Mouse (Mus musculus): ENCODE results near the gene Dctd.

DNA sequence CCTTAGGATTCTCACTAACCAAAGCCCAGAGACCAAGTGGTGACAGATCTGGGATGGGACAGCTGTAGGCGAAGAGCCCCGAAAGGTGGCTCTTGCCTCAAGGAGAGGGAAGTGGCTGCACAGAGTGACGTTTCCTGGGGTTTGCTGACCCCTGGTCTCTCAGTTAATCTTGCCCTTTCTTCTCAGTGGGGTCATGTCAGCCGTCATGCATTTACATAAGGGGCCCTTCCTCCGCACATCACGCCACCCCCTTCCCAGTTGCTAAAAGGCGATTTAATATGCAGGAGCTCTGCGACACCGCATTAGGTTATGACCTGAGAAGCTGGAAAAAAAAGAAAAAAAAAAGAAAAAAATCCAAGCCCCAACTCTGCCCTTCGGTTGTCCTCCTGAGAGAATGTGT is 58.8 kb downstream of the Dctd start:
- TF ChIP-seq POLR2A (IDR thresholded peaks at IDR 0.05; ENCODE audit: insufficient read length, low read depth) (no peak), MYOD1 (IDR thresholded peaks at IDR 0.05; ENCODE audit: control insufficient read depth in 1 of 3, insufficient read length in 2 of 3, low read depth in 2 of 3) (no peak), POLR2AphosphoS2 (IDR thresholded peaks at IDR 0.05; ENCODE audit: insufficient read length, low read depth) (no peak), MYOG (IDR thresholded peaks at IDR 0.05; ENCODE audit: control insufficient read depth in 1 of 3, insufficient read depth in 1 of 3, insufficient read length in 2 of 3, low read depth in 2 of 3) (no peak), E2F4 (IDR thresholded peaks at IDR 0.05; ENCODE audit: insufficient read depth) (no peak), CEBPB (IDR thresholded peaks at IDR 0.05; ENCODE audit: insufficient read depth, poor library complexity, severe bottlenecking) (no peak), SRF (IDR thresholded peaks at IDR 0.05; ENCODE audit: control insufficient read depth, insufficient read length, low read depth) (no peak), TCF12 (IDR thresholded peaks at IDR 0.05; ENCODE audit: insufficient read depth, poor library complexity, severe bottlenecking) (no peak), USF1 (IDR thresholded peaks at IDR 0.05; ENCODE audit: low read depth) (no peak)
